In genomic region chr10:123843604-123844003, GRCm38 (mm10) we compare ENCODE assay signal across 28 mouse cellular contexts.
"Had no signal": no experiment of that assay in that cellular context is flagged by ENCODE, and none has a peak within 500 bp of the region (broad histone marks: within the 10 kb centered on the region; RNA-seq: fewer than 3 reads in every experiment).

No protein-coding gene starts in this region.

- H3K27me3 ChIP-seq: embryonic facial prominence, embryonic 12.5 days; embryonic facial prominence, embryonic 13.5 days; embryonic facial prominence, embryonic 15.5 days; forebrain, embryonic 12.5 days; forebrain, embryonic 13.5 days; forebrain, embryonic 15.5 days had no signal

- H3K36me3 ChIP-seq: embryonic facial prominence, embryonic 10.5 days; embryonic facial prominence, embryonic 12.5 days; embryonic facial prominence, embryonic 13.5 days; embryonic facial prominence, embryonic 15.5 days; forebrain, embryonic 10.5 days; forebrain, embryonic 12.5 days; forebrain, embryonic 15.5 days had no signal

- ATAC-seq: forebrain, embryonic 13.5 days; forebrain, embryonic 14.5 days; forebrain, embryonic 15.5 days; forebrain, embryonic 16.5 days; forebrain, postnatal 0 days had no signal

- DNase-seq: cerebellum, adult 8-10 months; cerebellum, adult 9-10 months; cerebellum, adult 9-11 months; cerebellum, postnatal 10 days; cerebellum, postnatal 14 days; cerebellum, postnatal 25 days; cerebellum, postnatal 36 days; embryo, embryonic 11 days; forebrain, postnatal 0 days; gastrocnemius, adult 2 months; gastrocnemius, postnatal 10 days; gastrocnemius, postnatal 14 days; gastrocnemius, postnatal 25 days; gastrocnemius, postnatal 36 days; heart, adult 11 months; heart, adult 18-20 months; heart, adult 2 months had no signal

- H3K4me2 ChIP-seq: embryonic facial prominence, embryonic 12.5 days; embryonic facial prominence, embryonic 13.5 days; embryonic facial prominence, embryonic 15.5 days; forebrain, embryonic 12.5 days; forebrain, embryonic 13.5 days; forebrain, embryonic 15.5 days had no signal

- H3K9me3 ChIP-seq: embryonic facial prominence, embryonic 10.5 days; embryonic facial prominence, embryonic 12.5 days; embryonic facial prominence, embryonic 13.5 days; embryonic facial prominence, embryonic 15.5 days; forebrain, embryonic 10.5 days; forebrain, embryonic 12.5 days; forebrain, embryonic 13.5 days; forebrain, embryonic 15.5 days had no signal

- H3K27ac ChIP-seq: embryonic facial prominence, embryonic 10.5 days; embryonic facial prominence, embryonic 12.5 days; embryonic facial prominence, embryonic 13.5 days; embryonic facial prominence, embryonic 15.5 days; forebrain, embryonic 10.5 days; forebrain, embryonic 12.5 days; forebrain, embryonic 13.5 days; forebrain, embryonic 15.5 days; gastrocnemius, adult 2 months; heart, adult 2 months had no signal

- H3K4me1 ChIP-seq: embryonic facial prominence, embryonic 10.5 days; embryonic facial prominence, embryonic 12.5 days had no signal

- H3K9ac ChIP-seq: embryonic facial prominence, embryonic 12.5 days; embryonic facial prominence, embryonic 13.5 days; embryonic facial prominence, embryonic 15.5 days; forebrain, embryonic 12.5 days; forebrain, embryonic 13.5 days; forebrain, embryonic 15.5 days; forebrain, postnatal 0 days had no signal

- H3K4me3 ChIP-seq: embryonic facial prominence, embryonic 10.5 days; embryonic facial prominence, embryonic 12.5 days; embryonic facial prominence, embryonic 13.5 days; embryonic facial prominence, embryonic 15.5 days; erythroblast, embryonic 14.5 days; forebrain, embryonic 10.5 days; forebrain, embryonic 12.5 days; forebrain, embryonic 13.5 days; forebrain, embryonic 15.5 days; gastrocnemius, adult 2 months; heart, adult 2 months had no signal
